Mouse (Mus musculus) macrophage (primary cell): ENCODE measurements around the gene Chil1. TPM values are rescaled to one million over a fixed set of nuclear protein-coding genes. Genes with fewer than 3 reads are reported as not detected.

Source experiments
- H3K27ac ChIP-seq: fragments of 350-480 bp; formaldehyde crosslinking; 2 replicates; pipeline ENCODE4 v1.9.0; 2021
- H3K36me3 ChIP-seq: fragments of 350-480 bp; formaldehyde crosslinking; 2 replicates; pipeline ENCODE4 v1.9.0; 2021; ENCODE audit errors: inconsistent target
- H3K4me3 ChIP-seq: fragments of 350-480 bp; formaldehyde crosslinking; 2 replicates; pipeline ENCODE4 v1.9.0; 2021; ENCODE audit errors: inconsistent target
- H3K79me2 ChIP-seq: fragments of 350-480 bp; formaldehyde crosslinking; 2 replicates; pipeline ENCODE4 v1.9.0; 2021; ENCODE audit errors: inconsistent target
- WGBS: methylation state at CpG from one replicate; pipeline ENCODE4 v1.1.7; 2026; ENCODE audit warnings: inconsistent platforms; ENCODE audit not compliant: missing documents; 5-methylcytosine and 5-hydroxymethylcytosine counted together
- polyA plus RNA-seq: library from polyadenylated mRNA; stranded (reverse); fragments of 250-400 nt; gene quantifications from 3 replicates; pipeline ENCODE4 v1.2.4, GENCODE M21; 2018; ENCODE audit warnings: inconsistent platforms

The Chil1 gene
- polyA plus RNA-seq, 1 experiment from 2014 or later = 1.8 TPM

DNA sequence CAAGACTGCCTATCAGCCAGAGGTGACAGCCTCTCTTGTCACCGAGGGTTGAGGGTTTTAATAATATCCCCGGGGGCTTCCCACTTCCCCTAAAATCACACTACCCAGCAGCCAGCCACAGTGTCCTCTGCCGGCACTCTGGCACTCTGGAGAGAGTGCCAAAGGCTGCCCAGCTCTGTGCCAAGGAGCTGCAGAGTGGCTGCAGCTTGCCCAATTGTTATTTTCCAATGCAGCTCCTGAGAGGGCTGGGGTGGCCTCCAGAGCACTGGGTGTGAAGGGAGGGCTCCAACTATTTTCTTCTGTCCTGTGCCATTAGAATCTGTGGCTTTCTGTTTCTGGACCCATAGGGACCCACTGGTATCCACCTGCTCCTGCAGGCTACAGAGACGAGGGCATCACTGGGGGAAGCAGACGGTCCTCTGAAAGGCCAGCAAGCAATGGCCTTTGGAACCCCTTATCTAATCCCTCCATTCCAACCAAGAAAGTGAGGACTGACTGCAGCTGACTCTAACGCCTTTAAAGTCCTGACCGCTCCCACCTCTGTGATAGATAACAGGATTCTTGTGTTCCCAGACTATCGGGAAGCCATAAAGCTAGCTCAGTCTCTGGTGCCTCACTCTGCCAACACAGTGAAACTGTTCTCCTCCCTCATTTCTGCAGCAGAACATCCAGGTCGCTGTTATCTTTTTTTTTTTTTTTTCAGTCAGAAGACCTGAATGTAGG, 23.5 kb downstream of the Chil1 start:
- WGBS = 51% methylated on average over 9 of the region's 9 CpGs
- Histone ChIP-seq H3K36me3 (no peaks in the 10 kb centered on the region), H3K4me3 (no peak overlapping the region), H3K79me2 (no peaks in the 10 kb centered on the region), H3K27ac (no peak overlapping the region)

DNA sequence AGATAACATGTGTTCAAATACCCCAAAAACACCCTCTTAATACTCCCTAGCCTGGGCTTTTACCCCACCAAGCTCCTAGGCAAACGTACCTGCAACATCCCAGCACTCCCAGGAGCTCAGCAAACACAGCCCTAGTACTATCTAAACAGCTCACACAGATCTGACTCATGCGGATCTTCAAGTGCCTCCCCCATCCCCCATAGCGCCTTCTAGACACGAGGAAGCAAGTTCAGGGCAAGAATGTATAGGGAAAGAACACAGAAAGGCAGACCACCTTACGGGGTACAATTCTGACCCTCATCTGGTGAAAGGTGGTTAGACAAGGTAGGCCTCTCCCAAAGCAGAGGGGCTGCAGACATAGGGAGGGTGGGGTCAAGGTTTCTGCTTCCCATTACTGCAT, 24.1 kb downstream of the Chil1 start:
- H3K79me2 ChIP-seq = no peaks in the 10 kb centered on the region
- no peaks in the 10 kb centered on the region for H3K36me3 ChIP-seq
- no peak overlapping the region for H3K27ac ChIP-seq
- whole genome bisulfite sequencing = 60% methylated on average over 5 of the region's 5 CpGs
- H3K4me3 ChIP-seq = no peak overlapping the region

DNA sequence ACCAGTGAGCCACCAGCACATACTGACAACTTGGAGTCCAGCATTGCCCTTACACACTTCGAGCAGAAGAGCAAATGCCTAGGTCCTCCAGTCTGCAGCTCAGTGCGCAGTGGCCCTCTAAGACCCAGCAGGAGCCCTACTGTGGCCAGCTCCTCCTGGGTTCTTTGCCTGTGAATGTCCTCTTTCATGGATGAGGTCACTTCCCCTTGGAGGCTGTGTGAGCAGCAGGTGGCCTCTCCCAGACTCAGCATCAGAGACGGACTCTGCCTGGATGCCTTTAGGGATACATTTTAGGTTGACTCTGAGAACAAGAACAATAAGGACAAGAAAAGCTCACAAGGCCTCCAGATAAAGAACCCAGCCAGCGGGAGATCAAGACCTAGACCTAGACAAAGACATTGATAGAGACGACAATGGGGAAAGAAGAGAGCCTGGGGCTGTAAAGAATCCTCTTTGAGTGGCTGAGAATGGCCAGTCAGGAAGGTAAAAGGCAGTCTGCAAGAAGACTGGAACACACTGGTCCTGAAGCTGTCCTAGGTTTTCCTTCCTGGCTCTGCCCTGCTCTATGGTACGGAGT, 28.3 kb downstream of the Chil1 start:
- H3K79me2 ChIP-seq = no peaks in the 10 kb centered on the region
- no peaks in the 10 kb centered on the region for H3K36me3 ChIP-seq
- no peak overlapping the region for H3K4me3 ChIP-seq
- WGBS = 87% methylated on average over 6 of the region's 6 CpGs
- H3K27ac ChIP-seq = no peak overlapping the region

DNA sequence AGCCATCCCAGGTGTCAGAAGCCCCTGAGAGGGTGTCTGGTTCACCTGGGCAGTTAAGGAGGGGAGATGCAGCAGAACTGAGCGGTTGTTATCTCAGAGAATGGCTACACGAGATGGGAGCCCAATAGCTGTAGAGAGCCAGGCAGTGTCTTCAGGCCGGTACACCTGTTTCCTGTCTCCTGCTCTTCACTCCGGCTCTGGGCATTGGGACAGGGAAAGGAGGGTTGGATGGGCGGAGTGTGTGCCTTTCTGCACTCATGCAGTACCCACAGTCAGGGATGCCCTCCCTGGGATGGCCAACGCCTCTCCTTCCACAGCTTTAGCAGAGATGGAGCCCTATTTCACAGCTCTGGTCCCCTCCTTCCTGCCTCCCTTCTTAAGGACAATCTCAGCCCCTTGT, 29.1 kb downstream of the Chil1 start:
- Histone ChIP-seq H3K4me3 (no peak overlapping the region), H3K36me3 (no peaks in the 10 kb centered on the region), H3K79me2 (no peaks in the 10 kb centered on the region), H3K27ac (no peak overlapping the region)
- 61% methylated on average over 6 of the region's 6 CpGs for WGBS

DNA sequence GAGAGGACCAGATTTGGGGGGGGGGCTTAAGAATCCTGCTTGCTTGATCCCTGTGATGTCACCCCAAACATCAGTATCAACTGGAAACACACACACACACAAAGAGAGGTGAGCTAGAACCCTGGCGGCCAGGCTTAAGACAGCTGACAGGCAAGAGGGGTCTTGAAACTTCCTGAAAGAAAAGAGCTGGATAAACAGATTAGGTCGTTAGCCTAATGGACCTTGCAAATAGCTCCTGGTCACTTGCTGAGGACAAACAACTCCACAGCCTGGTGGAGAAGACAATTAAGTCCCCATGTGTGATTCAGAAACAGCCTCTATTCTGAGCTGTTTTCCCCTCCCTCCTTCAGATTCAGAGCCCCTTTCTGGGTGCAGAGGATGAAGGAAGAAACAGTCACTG, 29.7 kb downstream of the Chil1 start:
- Histone ChIP-seq H3K4me3 (no peak overlapping the region), H3K27ac (no peak overlapping the region), H3K79me2 (no peaks in the 10 kb centered on the region), H3K36me3 (no peaks in the 10 kb centered on the region)
- 67% methylated on average over 2 of the region's 2 CpGs for WGBS

DNA sequence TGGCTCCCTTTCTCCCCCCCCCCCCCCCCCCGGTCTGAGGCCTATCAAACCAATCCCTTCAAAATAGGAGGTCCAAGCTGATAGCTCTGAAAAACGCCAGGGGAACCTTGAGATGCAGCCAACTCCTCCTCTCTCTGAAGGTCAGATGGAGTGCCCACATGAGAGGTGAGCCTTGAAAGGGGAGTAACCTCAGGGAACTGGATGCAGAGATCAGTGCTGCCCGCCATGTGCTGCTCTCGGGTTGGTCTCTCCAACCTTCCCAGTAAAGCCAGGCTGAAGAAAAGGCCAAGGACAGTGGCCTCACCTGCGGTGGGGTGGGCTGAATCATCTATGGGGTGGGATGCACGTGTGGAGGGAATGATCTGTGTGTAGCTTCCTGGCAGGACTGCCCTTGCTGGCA, 30.4 kb downstream of the Chil1 start:
- 83% methylated on average over 6 of the region's 6 CpGs for WGBS
- Histone ChIP-seq H3K79me2 (no peaks in the 10 kb centered on the region), H3K36me3 (no peaks in the 10 kb centered on the region), H3K4me3 (no peak overlapping the region), H3K27ac (no peak overlapping the region)

DNA sequence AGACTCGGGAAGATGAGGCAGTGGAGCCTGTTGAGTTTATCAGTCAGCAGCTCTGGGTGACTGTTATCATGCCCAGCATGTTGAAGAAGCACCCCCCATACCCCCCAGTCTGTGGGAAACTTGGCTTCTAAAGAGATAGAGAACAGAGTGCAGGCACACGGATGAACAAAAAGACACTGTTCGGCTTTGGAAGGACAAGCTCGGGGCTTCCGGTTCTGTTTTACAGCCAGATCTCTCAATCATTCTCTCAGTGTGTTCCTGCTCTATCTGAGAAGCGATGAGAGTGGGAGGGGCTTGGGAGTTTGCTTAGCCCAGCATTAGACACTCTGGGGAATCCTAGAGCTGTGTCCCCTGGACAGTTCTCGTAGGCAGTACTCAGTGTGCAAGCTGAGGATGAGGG, 31.4 kb downstream of the Chil1 start:
- WGBS = 90% methylated on average over 7 of the region's 7 CpGs
- H3K36me3 ChIP-seq = no peaks in the 10 kb centered on the region
- H3K4me3 ChIP-seq = no peak overlapping the region
- H3K79me2 ChIP-seq = no peaks in the 10 kb centered on the region
- no peak overlapping the region for H3K27ac ChIP-seq

DNA sequence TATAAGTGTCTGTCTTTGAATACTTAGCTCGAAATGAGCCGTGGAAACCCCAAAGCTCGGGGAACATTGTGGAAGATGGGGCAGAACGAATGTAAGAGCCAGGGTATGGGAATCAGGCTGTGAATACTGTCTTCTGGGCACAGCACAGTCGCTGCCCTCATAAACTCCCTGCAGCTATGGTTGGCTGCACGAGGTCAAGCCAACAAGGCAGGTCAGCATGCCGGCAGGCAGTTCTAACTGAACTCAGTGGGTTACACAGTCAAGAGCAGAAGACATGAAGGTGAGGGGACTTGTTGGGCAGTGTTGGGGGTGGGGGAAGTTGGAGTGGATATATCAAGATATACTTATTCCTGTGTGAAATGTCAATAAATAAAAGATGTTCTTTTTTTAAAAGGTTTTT, 33.1 kb downstream of the Chil1 start:
- 85% methylated on average over 7 of the region's 7 CpGs for WGBS
- no peaks in the 10 kb centered on the region for H3K79me2 ChIP-seq
- H3K27ac ChIP-seq = no peak overlapping the region
- no peak overlapping the region for H3K4me3 ChIP-seq
- no peaks in the 10 kb centered on the region for H3K36me3 ChIP-seq

DNA sequence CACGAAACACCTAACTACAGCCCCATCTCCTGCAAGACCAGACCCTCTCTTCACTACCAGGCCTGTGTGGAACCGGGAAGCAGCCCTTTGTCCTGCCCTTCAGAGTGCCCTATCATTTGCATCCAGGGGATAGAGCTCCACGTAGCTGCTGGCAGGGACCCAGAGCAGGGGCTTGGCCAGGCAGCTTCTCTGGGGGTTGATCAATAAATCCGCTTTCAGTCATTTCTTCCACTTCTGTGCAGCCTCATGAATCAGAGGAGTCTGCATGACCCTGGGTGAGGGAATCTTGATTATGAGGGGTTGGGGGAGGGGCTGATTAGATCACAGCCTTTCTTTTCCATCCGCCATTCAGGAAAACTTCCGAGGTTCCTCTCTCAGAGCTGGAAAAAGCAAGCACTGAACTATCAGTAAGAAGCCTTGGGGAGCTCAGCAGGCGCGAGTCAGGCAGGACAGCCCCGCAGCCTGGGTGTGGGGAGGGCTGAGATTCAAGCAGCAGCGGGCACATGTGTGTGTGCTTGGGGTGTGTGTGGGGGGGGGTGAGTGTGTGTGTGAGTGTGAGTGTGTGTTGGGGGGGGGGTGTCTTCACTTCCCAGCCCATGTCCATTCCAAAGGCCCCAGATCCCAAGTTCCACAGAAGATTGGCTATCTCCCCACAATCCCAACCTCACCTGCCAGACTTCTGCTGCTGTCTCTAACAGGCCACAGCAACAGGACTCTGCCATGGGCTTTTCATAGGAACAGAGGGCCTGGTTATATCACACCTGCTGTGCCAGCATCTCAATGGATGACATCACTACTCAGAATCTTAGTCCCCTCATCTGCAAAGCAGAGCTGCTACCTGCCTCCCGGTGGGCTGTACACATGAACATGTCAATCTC, 34.0 kb downstream of the Chil1 start:
- H3K36me3 ChIP-seq = no peaks in the 10 kb centered on the region
- no peak overlapping the region for H3K4me3 ChIP-seq
- H3K27ac ChIP-seq = no peak overlapping the region
- WGBS = 83% methylated on average over 8 of the region's 11 CpGs
- H3K79me2 ChIP-seq = no peaks in the 10 kb centered on the region

DNA sequence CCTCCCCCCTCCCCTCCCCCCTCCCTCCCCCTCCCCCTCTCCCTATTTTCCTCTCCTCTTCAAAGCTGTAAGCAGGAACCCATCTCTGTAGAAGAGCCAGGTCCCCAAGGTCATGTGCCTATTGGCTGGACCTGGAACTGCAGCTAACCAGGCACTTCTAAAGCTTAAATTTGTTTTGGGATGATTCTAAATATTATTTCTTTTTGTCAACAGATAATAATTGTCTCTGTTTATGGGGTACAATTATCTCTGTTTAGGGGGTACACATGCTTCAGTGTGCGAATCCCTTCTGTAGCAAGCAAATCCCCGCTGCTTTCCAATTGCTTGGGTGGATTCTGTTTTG, 34.6 kb downstream of the Chil1 start:
- no peak overlapping the region for H3K4me3 ChIP-seq
- H3K79me2 ChIP-seq = no peaks in the 10 kb centered on the region
- WGBS = 95% methylated on average over 2 of the region's 2 CpGs
- no peaks in the 10 kb centered on the region for H3K36me3 ChIP-seq
- no peak overlapping the region for H3K27ac ChIP-seq

DNA sequence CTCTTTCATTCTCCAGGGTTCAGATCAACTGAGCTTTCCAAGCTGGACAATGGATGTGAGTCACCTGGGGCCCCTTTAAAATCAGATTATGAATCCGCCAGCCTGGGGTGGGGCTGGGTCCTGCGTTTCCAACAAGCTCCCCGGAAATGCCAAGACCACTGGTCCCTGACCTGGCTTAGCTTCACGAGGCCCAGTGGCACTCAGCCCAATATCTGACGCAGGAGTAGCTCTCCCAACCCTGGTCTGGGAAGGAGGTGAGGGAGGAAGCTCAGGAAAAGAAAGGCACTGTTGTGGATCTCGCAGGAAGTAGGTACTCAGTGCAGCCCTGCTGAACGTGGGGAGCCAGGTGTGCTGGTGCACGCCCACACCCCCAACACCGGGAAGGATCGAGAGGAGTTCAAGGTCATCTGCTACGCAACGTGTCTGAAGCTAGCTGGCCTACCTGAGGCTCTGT, 35.1 kb downstream of the Chil1 start:
- Histone ChIP-seq H3K36me3 (no peaks in the 10 kb centered on the region), H3K79me2 (no peaks in the 10 kb centered on the region), H3K27ac (no peak overlapping the region), H3K4me3 (no peak overlapping the region)
- 88% methylated on average over 12 of the region's 12 CpGs for WGBS

DNA sequence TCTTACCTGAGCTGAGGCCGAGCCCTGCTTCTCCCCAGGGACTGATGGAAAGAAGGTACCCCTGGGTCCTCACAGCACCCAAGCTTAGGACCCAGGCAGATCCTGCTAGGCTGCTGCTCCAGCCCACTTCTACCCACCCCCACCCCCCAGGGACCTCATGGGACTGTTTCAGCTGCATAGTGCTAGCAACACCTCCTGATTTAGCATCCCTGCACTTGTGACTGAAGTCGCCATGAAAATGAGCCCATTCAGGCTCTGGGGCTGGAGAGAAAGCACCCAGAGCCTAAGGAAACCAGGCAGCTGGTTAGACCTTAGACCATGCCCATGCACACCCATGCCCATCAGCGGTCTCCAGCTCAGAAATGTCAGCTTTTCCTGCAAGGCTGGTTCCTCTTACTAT, 36.0 kb downstream of the Chil1 start:
- whole genome bisulfite sequencing = 78% methylated on average over 3 of the region's 3 CpGs
- H3K4me3 ChIP-seq = no peak overlapping the region
- no peaks in the 10 kb centered on the region for H3K79me2 ChIP-seq
- no peak overlapping the region for H3K27ac ChIP-seq
- no peaks in the 10 kb centered on the region for H3K36me3 ChIP-seq

DNA sequence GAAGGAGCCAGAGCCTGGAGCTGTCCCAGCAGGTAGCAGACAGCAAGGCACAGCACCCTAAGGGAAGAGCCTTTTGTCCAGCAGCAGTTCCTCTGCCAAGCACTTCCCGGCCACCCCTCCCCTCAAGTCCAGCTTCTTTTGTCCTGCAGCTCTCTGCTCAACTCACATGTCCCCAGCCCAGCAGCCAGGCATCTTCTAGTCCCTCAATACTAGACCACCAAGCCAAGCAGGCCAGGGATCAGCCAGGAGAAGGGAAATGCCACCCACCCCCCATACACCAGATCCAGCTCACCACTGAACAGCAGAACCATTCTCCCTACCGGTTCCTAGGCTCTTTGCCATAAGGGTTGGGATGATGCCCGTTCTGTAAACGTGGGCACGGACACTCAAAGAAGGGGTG, 37.6 kb downstream of the Chil1 start:
- H3K4me3 ChIP-seq = no peak overlapping the region
- no peak overlapping the region for H3K27ac ChIP-seq
- no peaks in the 10 kb centered on the region for H3K79me2 ChIP-seq
- H3K36me3 ChIP-seq = no peaks in the 10 kb centered on the region
- 92% methylated on average over 5 of the region's 5 CpGs for WGBS

DNA sequence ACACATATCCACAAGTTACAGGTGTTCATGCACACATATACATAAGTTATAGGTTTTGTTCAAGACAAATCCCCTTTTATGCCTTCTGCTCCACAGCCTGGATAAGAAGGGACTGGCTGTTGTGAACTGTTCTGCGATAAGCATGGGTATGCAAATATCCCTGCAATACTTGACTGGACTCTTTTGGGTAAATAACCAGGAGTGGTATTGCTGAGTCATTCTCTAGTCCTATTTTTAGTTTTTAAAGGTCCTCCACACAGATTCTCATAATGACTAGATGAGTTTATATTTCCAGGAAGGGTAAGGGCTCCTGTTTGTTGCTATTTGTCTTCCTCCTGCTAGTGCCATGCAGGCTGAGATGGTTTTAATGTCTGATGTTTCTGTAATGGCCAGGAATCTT, 39.2 kb downstream of the Chil1 start:
- Histone ChIP-seq H3K79me2 (no peaks in the 10 kb centered on the region), H3K27ac (no peak overlapping the region), H3K4me3 (no peak overlapping the region), H3K36me3 (no peaks in the 10 kb centered on the region)
- 11% methylated on average over 1 of the region's 1 CpGs for WGBS
